Mouse (Mus musculus) heart, embryonic 13.5 days (tissue): ENCODE data around the gene Grb10. TPM values are rescaled to one million over a fixed set of nuclear protein-coding genes. Genes with fewer than 3 reads are reported as not detected.
A peak's percentile ranks its signal among the peaks of the same experiment; 100 is the strongest.

Experiments
- ATAC-seq: fragments of 200-750 bp; cut with Nextera tagmentation; 2 replicates; pipeline ENCODE4 v1.8.0; 2017; ENCODE audit warnings: moderate TSS enrichment; ENCODE audit not compliant: insufficient number of reproducible peaks, low FRiP score, low TSS enrichment; ENCODE audit errors: extremely low read depth
- H3K27ac ChIP-seq: fragments of 300-500 bp; sonication (generic); replicated peaks from 2 replicates; pipeline ENCODE4 v1.5.1; 2015; ENCODE audit warnings: moderate library complexity, mild to moderate bottlenecking, inconsistent platforms
- H3K27me3 ChIP-seq: fragments of 300-500 bp; sonication (generic); replicated peaks from 2 replicates; pipeline ENCODE4 v1.6.1; 2015; ENCODE audit warnings: mild to moderate bottlenecking, inconsistent platforms
- H3K36me3 ChIP-seq: fragments of 300-500 bp; sonication (generic); 2 replicates; pipeline ENCODE4 v1.6.1; 2015; ENCODE audit warnings: mild to moderate bottlenecking, inconsistent platforms
- H3K4me1 ChIP-seq: fragments of 300-500 bp; sonication (generic); 2 replicates; pipeline ENCODE4 v1.6.1; 2015; ENCODE audit warnings: inconsistent platforms
- H3K4me2 ChIP-seq: fragments of 300-500 bp; sonication (generic); 2 replicates; pipeline ENCODE4 v1.6.1; 2015; ENCODE audit warnings: inconsistent platforms, mild to moderate bottlenecking, moderate library complexity
- H3K4me3 ChIP-seq: fragments of 300-500 bp; sonication (generic); 2 replicates; pipeline ENCODE4 v1.5.1; 2015; ENCODE audit warnings: moderate library complexity, mild to moderate bottlenecking, inconsistent platforms
- H3K9ac ChIP-seq: fragments of 300-500 bp; sonication (generic); 2 replicates; pipeline ENCODE4 v1.6.1; 2015; ENCODE audit warnings: inconsistent platforms, mild to moderate bottlenecking, moderate library complexity
- H3K9me3 ChIP-seq: fragments of 300-500 bp; sonication (generic); 2 replicates; pipeline ENCODE4 v1.6.1; 2016; ENCODE audit warnings: inconsistent platforms
- WGBS: fragments of 180-500 bp; shearing (Covaris S2); methylation state at CpG from one replicate; pipeline ENCODE4 v1.1.7; 2015; ENCODE audit warnings: mixed read lengths; 5-methylcytosine and 5-hydroxymethylcytosine counted together
- polyA plus RNA-seq: library from polyadenylated mRNA; unstranded; fragments of >200 nt; fragmentation: Nextera tagmentation; extraction: Ambion mirVana; gene quantifications from 2 replicates; pipeline ENCODE4 v1.2.1, GENCODE M21; 2015

Grb10 gene
- polyA plus RNA-seq, 1 experiment from 2014 or later, result 494 TPM

DNA sequence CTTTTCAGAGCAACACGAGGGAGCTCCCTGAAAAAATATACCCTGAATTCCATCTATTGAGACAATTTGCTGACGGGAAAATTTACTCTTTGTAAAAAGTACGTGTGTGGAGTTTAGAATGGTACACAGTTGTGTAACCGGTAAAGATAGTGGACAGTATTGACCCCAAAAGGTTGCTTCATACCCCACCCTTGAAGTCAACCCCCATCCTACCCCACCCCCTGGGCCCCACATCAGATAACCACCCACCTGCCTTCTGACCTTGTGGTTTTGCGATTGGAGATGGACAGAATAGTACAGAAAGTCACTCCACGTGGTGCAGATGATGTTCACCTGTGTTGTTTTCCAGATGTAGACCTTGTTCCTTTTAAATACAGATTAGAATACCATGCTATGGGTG lies 2.9 kb upstream of the Grb10 start:
- Histone ChIP-seq H3K4me3 (no peak overlapping the region), H3K27ac (no peak overlapping the region), H3K4me2 (no peak overlapping the region), H3K9ac (no peak overlapping the region), H3K27me3 (peaks cover 76% of the 10 kb centered on the region), H3K4me1 (peaks cover 11% of the 10 kb centered on the region), H3K9me3 (no peaks in the 10 kb centered on the region), H3K36me3 (0 out of 2 replicates have a peak, but pooled peaks cover 3% of the 10 kb centered on the region)
- 75% methylated on average over 6 of the region's 6 CpGs for WGBS
- ATAC-seq, result no peak

GRCm38 (mm10) chr11:12040391-12040790 lies 1.9 kb upstream of the Grb10 start:
- Histone ChIP-seq H3K27ac (no peak overlapping the region), H3K4me3 (no peak overlapping the region), H3K27me3 (peaks cover 82% of the 10 kb centered on the region), H3K9ac (no peak overlapping the region), H3K36me3 (no peaks in the 10 kb centered on the region), H3K4me1 (peaks cover 11% of the 10 kb centered on the region), H3K4me2 (no peak overlapping the region), H3K9me3 (no peaks in the 10 kb centered on the region)
- WGBS, result 78% methylated on average over 4 of the region's 4 CpGs
- no peak for ATAC-seq

DNA sequence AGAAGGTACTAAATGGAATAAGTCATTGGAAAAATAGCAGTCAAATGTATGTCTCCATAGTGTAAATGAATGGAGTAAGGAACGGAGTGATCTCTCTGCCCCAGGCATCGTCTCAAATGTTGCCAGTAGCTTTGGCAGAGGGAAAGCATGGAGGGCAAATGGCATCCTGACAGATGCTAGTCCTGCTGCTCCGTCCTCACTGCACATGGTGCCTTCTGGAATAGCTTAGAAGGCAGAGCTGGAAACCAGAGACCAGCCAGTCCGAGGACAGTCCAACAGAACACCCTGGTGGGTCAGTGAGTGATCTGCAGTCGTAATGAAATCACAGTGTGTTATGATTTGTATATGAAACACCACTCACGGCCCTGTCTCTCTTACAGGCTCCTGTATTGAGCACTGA lies 1.3 kb upstream of the Grb10 start:
- WGBS, result 68% methylated on average over 6 of the region's 6 CpGs
- Histone ChIP-seq H3K27me3 (peaks cover 88% of the 10 kb centered on the region), H3K27ac (no peak overlapping the region), H3K9me3 (no peaks in the 10 kb centered on the region), H3K4me2 (no peak overlapping the region), H3K36me3 (no peaks in the 10 kb centered on the region), H3K9ac (0 out of 2 replicates have a peak overlapping the region, but pooled peaks have one; percentile 20), H3K4me1 (peaks cover 11% of the 10 kb centered on the region), H3K4me3 (no peak overlapping the region)
- no peak for ATAC-seq

DNA sequence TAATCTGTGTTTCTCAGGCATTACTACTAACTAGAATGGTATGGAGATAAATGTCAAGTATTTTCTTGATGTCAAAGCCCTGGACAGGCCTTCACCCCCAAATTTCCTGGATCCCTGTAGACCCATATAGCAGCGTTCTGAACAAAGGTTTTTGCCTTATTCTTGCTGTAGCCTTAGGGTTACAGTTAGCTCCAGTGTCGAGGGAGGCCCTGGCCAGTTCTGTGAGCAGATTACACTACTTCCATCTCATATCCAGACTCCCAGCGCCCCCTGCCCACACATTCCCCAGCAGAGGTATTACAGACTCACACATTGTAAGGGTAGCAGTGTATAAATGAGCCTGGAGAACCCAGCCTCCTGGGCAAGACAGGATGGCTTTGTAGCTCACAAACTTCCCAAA lies 615 bp upstream of the Grb10 start:
- Histone ChIP-seq H3K4me1 (peaks cover 11% of the 10 kb centered on the region), H3K4me3 (no peak overlapping the region), H3K9me3 (no peaks in the 10 kb centered on the region), H3K27me3 (peaks cover 91% of the 10 kb centered on the region), H3K27ac (no peak overlapping the region; the same call in 1 of the 2 replicates), H3K9ac (0 out of 2 replicates have a peak overlapping the region, but pooled peaks have one; percentile 20), H3K36me3 (no peaks in the 10 kb centered on the region), H3K4me2 (peak overlapping the region; percentile 71)
- ATAC-seq, result no peak
- 18% methylated on average over 3 of the region's 3 CpGs for WGBS

GRCm38 (mm10) chr11:12037689-12038469 lies 604 bp downstream of the Grb10 start:
- Histone ChIP-seq H3K4me1 (peaks cover 15% of the 10 kb centered on the region), H3K4me2 (peak overlapping the region; percentile 71), H3K27ac (peak overlapping the region; percentile 95), H3K9me3 (no peaks in the 10 kb centered on the region), H3K4me3 (peak overlapping the region; percentile 78), H3K9ac (peak overlapping the region; percentile 98), H3K36me3 (no peaks in the 10 kb centered on the region), H3K27me3 (peaks cover 93% of the 10 kb centered on the region)
- WGBS, result 7% methylated on average over 48 of the region's 48 CpGs
- no peak for ATAC-seq

DNA sequence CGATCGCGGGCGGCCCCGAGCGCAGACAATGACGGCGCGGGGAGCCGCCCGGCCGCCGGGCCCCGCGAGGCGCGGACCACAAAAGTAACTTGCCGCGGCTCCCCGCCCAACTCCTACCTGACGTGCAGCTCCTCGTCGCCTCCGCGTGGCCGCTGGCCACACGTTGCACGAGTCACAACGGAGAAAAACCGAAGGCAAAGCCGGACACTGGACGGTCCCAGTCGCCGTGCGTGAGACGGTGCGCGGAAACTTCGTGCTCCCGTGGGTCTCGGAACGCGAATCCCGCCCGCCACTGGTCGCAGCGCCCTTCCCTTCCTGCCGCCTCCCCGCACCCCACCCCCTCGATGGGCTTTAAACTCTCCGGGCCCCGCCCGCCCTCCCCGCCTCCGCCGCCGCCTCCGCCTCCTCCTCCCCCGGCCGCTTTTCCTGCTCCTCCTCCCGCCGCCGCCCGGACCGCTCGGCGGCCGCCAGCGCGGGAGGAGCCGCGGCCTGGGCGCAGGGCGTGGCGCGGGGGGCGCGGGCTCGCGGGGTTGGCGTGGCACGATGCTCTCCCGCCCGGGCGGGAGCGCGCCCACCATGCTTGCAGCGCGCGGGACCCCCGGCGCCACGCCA lies 1.3 kb downstream of the Grb10 start:
- Histone ChIP-seq H3K27me3 (peaks cover 95% of the 10 kb centered on the region), H3K9me3 (no peaks in the 10 kb centered on the region), H3K9ac (peak overlapping the region; percentile 98), H3K4me2 (peak overlapping the region; percentile 71), H3K27ac (peak overlapping the region; percentile 95), H3K4me1 (peaks cover 19% of the 10 kb centered on the region), H3K36me3 (peaks cover 3% of the 10 kb centered on the region; the same call in 1 of the 2 replicates), H3K4me3 (peak overlapping the region; percentile 78)
- under 1% methylated on average over 62 of the region's 93 CpGs for WGBS
- peak; percentile 67 for ATAC-seq

GRCm38 (mm10) chr11:12035916-12036910 lies 2.3 kb downstream of the Grb10 start:
- H3K4me2 ChIP-seq, result peak overlapping the region; percentile 71
- 3% methylated on average over 58 of the region's 65 CpGs for WGBS
- no peak for ATAC-seq

GRCm38 (mm10) chr11:12035324-12035723 lies 3.2 kb downstream of the Grb10 start:
- Histone ChIP-seq H3K4me3 (peak overlapping the region; percentile 78), H3K4me2 (peak overlapping the region; percentile 71), H3K36me3 (peaks cover 4% of the 10 kb centered on the region), H3K27me3 (peaks cover 93% of the 10 kb centered on the region), H3K9me3 (no peaks in the 10 kb centered on the region), H3K9ac (peak overlapping the region; percentile 98), H3K4me1 (peaks cover 25% of the 10 kb centered on the region), H3K27ac (peak overlapping the region; percentile 95)
- 11% methylated on average over 12 of the region's 12 CpGs for WGBS
- no peak for ATAC-seq

More at GRCm38 (mm10) chr11:12035916-12036910, 2.3 kb downstream of the Grb10 start:
- H3K9ac ChIP-seq, result peak overlapping the region; percentile 98
- peak overlapping the region; percentile 95 for H3K27ac ChIP-seq
- peaks cover 25% of the 10 kb centered on the region for H3K4me1 ChIP-seq
- peaks cover 93% of the 10 kb centered on the region for H3K27me3 ChIP-seq
- H3K36me3 ChIP-seq, result peaks cover 3% of the 10 kb centered on the region; the same call in 1 of the 2 replicates
- peak overlapping the region; percentile 78 for H3K4me3 ChIP-seq
- no peaks in the 10 kb centered on the region for H3K9me3 ChIP-seq

- H3K36me3 ChIP-seq, result peaks cover 10% of the 10 kb centered on the region
- ATAC-seq, result no peak
- H3K4me3 ChIP-seq, result peak overlapping the region; percentile 78
- 42% methylated on average over 4 of the region's 4 CpGs for WGBS
- peak overlapping the region; percentile 98 for H3K9ac ChIP-seq
- H3K27ac ChIP-seq, result peak overlapping the region; percentile 95
- peaks cover 23% of the 10 kb centered on the region for H3K4me1 ChIP-seq
- peaks cover 93% of the 10 kb centered on the region for H3K27me3 ChIP-seq
- H3K9me3 ChIP-seq, result no peaks in the 10 kb centered on the region
- peak overlapping the region; percentile 71 for H3K4me2 ChIP-seq
These were observed 3.7 kb downstream of the Grb10 start for GRCm38 (mm10) chr11:12034781-12035180.

DNA sequence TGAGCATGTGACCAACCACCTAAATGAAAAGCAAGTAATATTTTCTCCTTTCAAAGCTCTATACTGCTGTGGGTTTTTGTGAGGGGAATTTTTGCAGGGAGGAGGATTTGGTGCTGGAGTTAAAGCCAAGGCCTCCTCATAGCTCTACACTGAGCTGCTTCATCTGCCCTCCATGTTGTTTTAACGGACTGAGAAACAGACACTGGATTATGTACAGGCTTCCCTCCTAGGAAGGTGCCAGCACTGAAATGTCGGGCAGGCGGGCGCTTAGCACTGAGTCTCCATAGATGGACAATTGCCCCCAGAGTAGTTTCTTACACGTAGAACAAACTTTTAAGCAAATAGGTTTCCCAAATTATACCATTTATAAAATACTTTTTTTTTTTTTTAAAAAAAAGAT lies 4.1 kb downstream of the Grb10 start:
- peaks cover 93% of the 10 kb centered on the region for H3K27me3 ChIP-seq
- 31% methylated on average over 5 of the region's 5 CpGs for WGBS
- peak overlapping the region; percentile 95 for H3K27ac ChIP-seq
- peaks cover 14% of the 10 kb centered on the region for H3K36me3 ChIP-seq
- peak overlapping the region; percentile 78 for H3K4me3 ChIP-seq
- peak overlapping the region; percentile 71 for H3K4me2 ChIP-seq
- H3K9ac ChIP-seq, result peak overlapping the region; percentile 98
- H3K4me1 ChIP-seq, result peaks cover 19% of the 10 kb centered on the region
- H3K9me3 ChIP-seq, result no peaks in the 10 kb centered on the region
- ATAC-seq, result no peak
